Mouse (Mus musculus) T-helper 17 cell (primary cell): ENCODE measurements at regions not wholly inside any gene's neighbourhood (a gene's known extent, or its start where the extent isn't known, plus 50 kb on each side); places are given as distances from the start of the nearest gene placed in this dataset.

ENCODE experiments used
- in situ Hi-C, 2 experiments: fragments of 300-600 bp; cut with MboI, MseI; formaldehyde crosslinking; loops; 1 replicate in 1 of 2; 2 replicates in 1 of 2; pipeline ENCODE4 v1.15.1; 2025; ENCODE audit warnings: high pct_unique_total_duplicates in 2 of 2

DNA sequence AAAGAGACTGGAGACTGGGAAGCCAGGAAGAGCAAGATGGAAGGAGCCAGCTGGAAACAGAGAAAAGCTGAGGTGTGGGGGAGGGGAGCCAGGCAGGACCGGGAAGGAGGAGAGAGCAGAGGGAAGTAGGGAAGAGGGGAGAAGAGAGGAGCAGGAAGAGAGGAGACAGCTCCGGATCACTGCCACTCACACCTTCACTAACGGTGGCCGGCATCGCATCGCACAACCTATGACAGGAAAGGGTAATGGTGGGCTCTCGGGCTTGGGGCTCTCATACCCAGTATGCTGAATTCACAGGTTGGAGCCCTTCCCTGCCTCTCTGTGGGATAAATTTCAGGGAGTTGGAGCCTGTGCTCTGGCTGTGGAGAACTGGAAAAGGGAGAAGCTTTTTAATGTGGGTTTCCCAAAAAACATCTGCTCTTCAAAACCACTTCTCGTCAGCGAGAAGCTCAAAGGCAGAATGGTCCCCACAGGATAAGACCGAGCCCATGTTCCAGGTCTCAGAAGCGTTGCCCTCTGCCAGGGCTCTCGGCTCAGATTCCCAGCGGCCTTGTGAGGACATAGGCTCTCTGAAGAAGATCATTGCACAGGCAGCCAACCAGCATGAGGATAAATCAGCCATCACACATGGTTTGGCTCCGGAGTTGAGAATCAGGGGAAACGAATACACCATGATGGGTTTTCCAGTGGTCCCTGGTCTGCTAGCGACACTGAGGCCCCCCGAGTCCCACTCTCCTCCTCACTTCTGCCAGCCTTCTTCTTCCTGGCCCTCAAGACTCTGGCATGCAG is 53.8 kb upstream of the Coro2b start:
- in situ Hi-C loops = no loop called here

DNA sequence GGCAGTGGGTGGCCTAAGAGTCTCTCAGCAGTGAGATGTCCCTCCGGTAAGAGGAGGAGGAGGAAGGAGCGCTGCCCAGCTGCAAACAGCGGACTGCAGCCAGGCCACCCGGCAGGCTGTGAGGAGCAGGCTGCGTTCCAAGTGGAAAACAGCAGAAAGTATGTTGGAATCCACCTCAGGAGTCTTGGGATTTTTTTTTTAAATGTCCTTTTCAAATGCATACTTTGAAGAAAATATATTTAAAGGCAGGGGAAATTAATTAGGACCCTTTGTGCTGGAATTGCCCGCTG is 54.3 kb upstream of the Coro2b start:
- in situ Hi-C loops = no loop called here

DNA sequence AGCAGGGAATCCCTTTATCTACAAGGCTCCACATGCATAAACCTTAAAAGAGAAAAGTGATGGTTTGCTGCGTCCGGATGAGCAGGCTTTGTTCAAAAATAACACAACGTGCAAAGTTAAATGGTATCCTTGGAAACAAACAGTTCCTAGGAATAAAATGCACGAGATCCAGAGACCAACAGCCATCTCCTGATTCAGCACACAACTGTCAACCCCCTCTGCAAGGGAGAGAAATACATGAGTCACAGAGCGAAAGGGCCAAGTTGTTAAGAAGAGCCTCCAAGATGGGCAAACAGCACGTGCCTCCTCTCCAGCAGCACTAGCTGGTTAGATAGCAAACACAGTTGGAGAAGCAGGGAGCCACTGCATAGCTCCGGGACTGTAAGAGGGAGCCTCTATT is 61.2 kb upstream of the Coro2b start:
- in situ Hi-C loops = no loop called here

DNA sequence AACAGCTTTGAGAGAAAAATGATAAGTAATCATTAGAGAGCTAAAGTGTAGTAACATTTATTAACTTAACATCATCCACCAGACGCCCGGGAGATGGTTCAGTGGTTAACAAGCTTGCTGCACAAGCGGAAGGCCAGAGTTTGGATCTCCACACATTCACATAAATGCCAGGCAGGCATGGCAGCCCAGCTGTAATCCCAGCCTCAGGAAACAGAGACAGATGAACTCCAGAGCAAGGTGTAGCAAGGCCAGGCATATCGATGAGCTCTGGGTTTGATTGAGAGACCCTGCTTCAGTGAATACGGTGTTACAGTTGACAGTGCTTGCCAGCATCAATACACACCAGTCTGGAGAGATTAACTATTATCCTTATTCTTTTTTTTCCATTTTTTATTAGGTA is 62.1 kb upstream of the Coro2b start:
- in situ Hi-C loops = no loop called here

DNA sequence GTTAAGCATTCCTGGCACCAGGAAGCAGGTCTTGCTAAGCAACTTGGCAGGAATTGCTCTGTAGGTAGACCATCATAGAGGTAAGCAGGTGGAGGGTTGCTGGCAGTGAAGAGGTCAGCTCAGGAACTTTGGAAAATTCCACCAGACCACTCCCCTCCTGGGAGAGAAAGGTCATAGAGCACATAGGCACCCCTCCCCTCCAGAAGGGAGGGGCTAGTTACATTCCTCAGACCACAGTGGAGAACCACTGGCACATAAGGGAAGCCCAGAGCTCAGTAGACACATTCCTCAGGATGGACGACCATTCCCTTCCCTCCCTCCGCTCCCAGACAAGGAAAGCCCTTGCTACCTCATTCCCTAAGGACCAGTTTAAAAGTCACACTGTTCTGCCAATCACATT is 67.1 kb upstream of the Itga11 start:
- in situ Hi-C loops = no loop called here

DNA sequence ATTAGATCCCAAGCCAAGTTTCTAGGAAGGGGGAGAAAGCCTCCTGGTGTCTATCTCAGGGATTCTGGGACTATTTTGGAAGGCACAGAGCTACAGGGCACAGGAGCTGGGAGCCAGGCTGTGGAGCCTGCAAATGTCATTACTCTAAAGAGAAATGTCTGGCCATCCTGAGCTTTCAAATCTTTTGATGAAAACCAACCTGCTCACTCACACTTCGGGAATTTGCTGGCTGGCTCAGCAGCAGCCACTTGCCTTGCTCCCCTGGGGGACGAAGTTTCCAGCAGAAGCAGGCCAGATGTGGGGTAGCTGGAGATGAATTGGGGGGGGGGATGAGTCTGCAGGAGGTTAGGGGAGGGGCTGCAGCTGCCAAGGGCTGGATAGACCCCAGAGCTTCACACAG is 66.2 kb upstream of the Itga11 start:
- in situ Hi-C loops = no loop called here

DNA sequence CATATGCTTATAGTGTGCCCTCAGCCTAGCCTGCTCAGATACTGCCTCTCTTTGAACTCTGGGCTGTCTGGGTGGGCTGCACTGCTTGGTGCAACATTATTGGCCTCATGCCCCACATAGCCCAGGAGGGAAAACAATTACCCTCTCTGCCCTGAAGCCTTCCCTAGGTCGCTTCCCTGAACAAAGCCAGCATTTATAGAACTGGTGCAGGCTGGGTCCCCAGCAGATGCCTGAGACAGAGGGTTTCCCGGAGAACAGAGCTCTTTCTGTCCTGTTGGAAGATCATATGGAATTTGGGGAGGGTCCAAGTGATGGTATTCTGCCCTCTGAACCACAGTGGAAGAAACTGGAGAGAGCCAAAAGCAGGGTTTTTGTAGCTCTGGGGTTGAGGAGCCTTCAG is 64.6 kb upstream of the Itga11 start:
- in situ Hi-C loops = no loop called here

DNA sequence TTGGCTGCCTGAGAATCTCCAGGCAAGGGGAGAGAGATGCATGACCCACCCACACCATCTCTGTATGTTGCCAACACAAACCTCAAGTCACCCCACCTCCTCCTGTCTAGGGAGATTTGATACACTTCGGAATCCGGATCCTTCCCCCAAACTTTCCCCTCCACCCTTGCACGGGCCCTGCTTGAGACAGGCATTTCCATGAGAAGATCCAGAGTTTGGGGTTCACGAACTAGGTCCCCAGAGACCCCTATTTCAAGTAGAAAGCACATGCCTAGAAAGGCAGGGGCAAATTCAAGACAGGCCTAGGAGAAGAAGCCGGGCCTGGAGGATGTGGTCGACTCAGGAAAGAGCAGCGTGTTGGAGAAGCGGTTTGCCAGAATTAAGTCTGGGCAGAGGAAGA is 63.8 kb upstream of the Itga11 start:
- in situ Hi-C loops = no loop called here

DNA sequence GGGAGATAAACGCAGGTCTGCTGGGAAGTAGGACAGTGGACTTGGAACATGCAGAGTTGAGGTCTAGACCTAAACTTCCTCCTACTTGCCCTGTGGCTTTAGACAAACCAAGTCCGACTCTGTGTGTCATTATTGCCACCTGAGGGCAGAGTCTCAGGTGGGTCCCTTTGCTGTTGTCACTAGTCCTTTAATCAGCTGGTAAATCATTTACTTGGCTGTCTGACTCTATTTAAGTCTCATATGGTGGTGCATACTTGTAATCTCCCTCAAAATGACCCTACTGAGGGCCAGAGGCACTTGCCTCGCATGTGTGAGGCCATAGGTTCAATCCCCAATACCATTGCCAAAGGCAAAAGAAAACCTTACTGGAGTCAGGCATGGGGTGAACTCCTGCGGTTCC is 62.7 kb upstream of the Itga11 start:
- in situ Hi-C loops = no loop called here

DNA sequence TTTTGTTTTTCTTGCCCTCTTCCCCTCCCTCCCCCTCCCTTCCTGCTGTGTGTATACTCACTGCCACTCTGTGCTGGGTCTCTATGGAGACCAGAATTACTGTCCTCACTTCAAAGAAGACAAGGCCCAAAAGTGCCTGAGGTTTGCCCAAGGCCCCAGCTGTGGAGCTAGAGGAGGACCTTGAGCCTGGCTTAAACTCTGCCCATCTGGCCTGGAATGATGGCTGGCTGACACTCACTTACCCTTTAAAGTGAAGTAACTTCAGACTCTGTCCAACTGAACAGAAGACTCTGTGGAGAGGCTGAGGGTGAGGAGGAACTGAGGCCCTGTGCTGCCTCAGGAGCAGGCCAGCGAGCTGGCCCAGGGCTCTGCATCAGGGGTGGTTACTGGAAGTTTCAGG is 61.8 kb upstream of the Itga11 start:
- in situ Hi-C loops = no loop called here

DNA sequence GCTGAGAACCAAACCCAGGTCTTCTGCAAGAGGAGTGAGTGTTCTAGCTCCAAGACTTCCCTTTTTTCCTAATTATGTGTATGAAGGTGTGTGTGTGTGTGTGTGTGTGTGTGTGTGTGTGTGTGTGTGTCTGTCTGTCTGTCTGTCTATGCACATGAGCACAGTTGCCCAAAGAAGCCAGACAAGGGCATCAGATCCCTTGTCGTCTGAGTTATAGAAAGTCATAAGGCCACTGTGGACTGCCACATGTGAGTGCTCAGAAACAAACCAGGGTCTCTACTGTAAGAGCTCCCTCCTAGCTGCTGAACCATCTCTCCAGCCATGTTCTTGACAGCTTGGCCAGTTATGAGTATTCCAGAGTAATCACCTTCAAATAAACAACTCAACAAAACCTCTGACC is 58.6 kb upstream of the Itga11 start:
- in situ Hi-C loops = no loop called here

DNA sequence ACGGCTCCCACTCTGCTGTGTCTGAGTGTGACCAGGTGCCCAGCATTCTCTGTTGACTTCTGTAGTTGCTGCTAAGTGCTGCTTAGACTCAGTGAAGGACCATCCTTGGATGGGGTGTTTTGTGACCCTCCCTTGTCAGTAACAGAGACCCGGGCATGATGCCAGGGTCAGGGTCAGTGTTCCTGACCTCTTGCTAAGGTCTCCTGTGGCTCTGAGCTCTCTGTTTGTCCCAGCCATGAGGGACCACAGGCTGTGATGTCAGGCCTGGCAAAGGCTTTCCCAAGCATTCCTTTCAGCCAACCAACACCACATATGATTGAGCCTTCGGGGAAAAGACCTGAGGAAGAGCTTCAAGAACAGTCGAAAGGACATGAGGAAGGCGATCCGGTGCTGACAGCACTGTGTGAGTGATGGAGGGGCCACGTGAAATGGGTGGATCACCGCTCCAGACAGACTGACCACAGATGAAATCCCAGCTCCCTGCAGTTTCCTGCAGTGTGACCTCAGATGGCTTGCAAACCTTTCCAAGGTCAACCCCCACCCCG is 56.7 kb upstream of the Itga11 start:
- in situ Hi-C loops = loop anchor here in 1 of 2 experiments (10.0 kb wide), 1 partner anchor 254 kb away; no protein-coding TSS in a partner anchor

DNA sequence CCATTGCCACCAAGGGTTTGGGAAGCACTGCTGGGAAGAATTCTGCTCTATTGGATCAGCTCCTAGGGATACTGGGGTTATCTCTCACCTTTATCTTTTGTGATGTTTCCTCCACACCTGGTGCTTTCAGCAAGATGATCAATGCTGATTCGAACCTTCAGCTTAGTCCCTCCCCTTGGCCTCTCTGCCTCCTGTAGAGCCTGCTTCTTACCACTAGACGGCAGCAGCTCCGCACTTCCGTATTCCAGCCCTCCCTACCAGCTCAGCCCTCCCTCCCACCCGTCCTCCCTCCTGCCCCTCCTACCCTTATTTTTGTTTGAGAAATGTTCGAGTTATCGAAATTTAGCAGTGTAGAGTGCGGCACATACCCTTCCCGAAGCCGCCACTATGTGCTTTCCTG is 55.5 kb upstream of the Itga11 start:
- in situ Hi-C loops = loop anchor here in 1 of 2 experiments (10.0 kb wide), 1 partner anchor 253 kb away; no protein-coding TSS in a partner anchor

DNA sequence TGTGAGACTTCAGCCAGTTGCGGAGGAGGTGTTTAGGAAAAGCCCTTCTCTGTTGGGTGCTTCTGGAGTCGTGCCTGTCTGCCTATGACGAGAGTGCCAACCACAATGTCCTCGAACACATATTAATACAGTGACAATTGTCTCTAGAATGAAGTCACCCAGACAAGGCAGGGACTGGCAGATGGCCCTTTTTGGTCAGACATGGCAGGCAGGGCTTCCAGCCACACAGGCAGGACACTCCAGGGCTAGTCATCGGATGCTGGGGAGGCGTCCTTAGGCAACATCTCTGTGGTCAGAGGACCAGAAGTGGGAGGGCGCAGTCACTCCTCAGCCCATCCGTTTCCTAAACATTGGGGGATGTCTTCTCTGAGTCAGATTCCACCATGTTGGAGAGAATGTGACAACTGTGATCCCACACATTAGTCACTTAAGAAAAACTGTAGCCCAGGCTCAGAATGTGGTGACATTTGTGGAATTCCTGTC is 53.0 kb upstream of the Itga11 start:
- in situ Hi-C loops = loop anchor here (5.0 to 10.0 kb wide), 2 partner anchors 47 to 250 kb away; no protein-coding TSS in a partner anchor

DNA sequence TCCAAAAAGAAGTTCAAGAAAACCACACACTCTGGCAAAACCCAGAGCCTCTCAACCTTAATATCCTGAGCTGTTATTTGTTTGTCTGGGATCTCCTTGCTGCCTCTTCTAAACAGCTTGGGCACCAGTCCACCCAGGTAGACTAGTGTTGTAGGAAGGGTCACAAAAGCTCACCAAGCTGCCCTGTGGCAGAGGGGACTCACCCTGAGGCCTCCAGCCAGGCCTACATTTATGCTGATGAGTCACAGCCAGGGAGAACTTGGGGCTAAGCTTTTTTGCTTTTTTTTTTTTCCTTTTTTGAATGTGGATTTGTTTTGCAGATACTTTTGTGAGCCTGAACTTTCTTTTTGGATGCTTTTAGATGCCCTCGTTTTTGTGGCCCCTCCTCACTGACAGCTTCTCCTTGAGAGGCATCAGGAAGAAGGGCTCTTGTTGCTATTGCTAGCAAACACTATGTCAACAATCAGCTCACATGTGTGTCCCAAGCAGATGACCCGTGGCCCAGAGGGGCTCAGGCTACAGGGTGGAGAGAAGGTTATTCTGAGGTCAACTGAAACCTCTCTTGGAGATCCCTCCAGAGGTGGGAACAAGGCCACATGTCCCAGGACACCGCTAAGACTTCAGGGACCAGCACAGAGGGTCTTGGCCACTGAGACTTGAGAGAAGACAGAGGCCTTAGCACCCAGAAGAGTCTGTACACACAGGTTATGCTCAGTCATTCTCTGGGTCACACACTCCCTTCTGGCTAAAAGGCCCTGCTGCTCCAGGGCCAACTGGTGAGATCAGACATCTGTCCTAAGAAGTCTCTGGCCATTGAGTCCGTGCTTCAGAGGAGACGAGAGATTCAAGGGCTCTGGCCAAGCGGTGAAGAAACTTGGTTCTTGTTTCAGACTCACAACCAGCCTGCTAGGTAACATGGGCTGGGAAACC is 50.3 kb upstream of the Itga11 start:
- in situ Hi-C loops = loop anchor here (5.0 to 10.0 kb wide), 2 partner anchors 50 to 247 kb away; no protein-coding TSS in a partner anchor
